Mouse (Mus musculus) lung, postnatal 0 days (tissue): ENCODE data around the gene Notch3.

Experiments
- CTCF ChIP-seq: IDR thresholded peaks from 2 replicates; pipeline ENCODE4 v1.5.1; 2016; ENCODE audit warnings: antibody characterized with exemption, mild to moderate bottlenecking
- EP300 ChIP-seq: IDR thresholded peaks from 2 replicates; pipeline ENCODE4 v1.6.1; 2016; ENCODE audit warnings: antibody characterized with exemption, mild to moderate bottlenecking, control low read depth

DNA sequence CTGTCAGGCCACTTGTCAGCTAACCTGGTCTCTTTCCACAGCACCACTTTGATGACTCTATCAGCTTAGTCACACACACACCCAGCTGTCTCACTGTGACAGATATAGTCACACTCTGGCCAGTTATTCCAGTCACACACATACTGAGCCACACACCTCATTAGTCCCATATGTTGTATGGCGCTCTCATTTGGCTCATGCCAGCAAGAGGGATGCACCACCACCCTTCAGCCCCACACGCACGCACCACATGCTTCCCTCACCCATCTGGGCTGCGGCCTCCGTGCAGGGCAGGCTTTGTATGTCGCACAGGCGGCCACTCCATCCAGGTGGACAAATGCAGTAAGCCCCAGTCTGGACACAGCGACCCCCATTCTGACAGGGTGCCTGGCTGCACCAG lies 19.9 kb downstream of the Notch3 start:
- TF ChIP-seq EP300 (no peak), CTCF (no peak)
